Mouse (Mus musculus): Measurements from ENCODE around the gene Gm13290.
A peak's percentile ranks its signal among the peaks of the same experiment; 100 is the strongest.
"Not testable (repeated sequence)": the region's sequence is repeated elsewhere in the genome, so short reads cannot be mapped to it uniquely, and the experiment has no call there.

Gm13290 gene

DNA sequence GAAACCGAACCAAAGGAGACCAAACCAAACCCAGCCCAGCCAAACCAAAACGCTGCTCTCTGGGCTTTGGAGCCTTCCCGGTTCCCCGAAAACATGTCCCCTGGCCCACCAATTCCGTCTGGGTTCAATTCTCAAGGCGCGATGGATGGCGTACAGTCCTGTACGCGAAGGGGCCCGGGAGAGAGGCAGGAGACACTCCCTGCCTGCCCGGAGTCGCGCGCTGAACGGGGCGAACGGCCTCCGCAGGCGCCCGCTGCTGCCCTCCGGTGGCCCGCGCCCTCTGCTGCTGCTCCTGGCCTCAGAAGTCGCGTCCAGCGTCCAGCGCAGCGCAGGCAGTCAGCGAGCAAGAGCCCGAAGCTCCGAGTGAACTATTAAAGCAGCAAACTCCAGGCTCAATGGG lies at the start of gene Gm13290:
Gene Gm13290, plus strand, starts transcription at position 301 of the 400 bp plus-strand sequence.
- DNase-seq (ENCODE audit: low read depth, low spot score) = not testable (repeated sequence)

GRCm38 (mm10) chr4:88726727-88727126 lies 46.9 kb upstream of the Gm13290 start:
- DNase-seq (ENCODE audit: low read depth, low spot score) = no peak

DNA sequence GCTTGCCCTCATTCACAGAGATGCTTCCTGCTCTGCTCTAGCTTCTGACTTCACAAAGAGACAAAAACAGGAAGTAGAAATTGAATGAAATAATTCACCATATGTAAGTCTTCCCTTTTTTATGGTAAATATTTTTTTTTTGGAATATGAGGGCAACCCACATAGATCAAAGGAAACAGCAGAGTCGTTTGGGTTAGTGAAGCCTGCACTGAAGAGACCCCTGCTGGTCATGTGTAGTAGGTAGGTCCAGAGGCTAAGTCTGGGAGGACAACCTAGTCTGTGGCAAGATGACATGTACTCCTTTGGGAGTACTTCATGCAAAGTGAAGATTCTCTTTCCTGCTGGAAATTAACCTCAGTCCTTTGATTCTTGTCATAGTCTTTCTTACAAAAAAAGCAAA lies 46.3 kb upstream of the Gm13290 start:
- DNase-seq (ENCODE audit: low read depth, low spot score) = no peak

- DNase-seq (ENCODE audit: low read depth, low spot score) = peak; percentile 78
Observed at GRCm38 (mm10) chr4:88738480-88738879, 35.2 kb upstream of the Gm13290 start.

DNA sequence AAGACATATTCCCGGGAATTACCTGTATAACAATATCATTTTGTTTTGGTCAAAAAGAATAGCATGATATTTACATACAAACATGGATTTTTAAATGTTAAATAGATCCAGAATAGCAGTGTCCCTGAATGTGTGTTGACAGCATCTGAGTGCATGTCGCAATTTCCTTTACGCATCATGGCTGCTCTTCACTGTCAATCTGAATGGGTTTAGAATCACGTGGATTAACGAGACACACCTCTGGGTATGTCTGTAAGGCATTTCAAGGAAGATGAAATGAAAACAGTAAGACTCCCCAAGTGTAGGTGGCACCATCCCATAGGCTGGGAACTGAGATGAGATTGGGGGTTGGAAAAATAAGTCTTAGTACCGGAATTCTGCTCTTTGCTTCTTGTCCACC lies 34.6 kb upstream of the Gm13290 start:
- no peak for DNase-seq (ENCODE audit: low read depth, low spot score)

GRCm38 (mm10) chr4:88741426-88741825 lies 32.2 kb upstream of the Gm13290 start:
- no peak for DNase-seq (ENCODE audit: low read depth, low spot score)

DNA sequence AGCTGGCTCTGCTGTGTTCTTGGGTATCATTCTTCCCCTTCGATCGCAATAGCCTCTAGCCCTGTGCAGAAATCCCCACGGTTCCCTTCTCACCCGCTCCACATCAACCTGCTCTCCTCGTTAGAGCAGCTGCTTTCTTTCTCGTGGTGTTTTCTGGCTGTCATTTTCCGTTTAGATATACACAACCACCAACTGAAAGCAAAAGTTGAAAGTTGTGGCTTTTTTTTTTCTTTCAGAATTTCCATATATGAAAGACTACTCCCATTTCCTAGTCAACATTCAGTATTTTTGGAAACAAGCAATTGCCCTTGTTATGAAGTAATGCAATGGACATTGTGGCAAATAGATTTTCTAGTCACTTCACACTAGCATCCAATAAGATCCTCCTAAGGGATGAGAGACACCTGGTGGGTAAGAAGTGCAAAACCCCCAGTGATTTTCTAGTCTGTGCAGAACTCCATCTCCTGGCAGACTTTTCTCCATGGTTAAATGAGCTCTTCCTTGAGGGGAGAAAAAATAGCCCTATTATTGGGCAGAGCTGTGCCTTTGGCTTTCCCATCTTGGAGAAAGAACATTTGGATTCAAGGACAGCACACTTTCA lies 30.8 kb upstream of the Gm13290 start:
- DNase-seq (ENCODE audit: low read depth, low spot score) = no peak

- no peak for DNase-seq (ENCODE audit: low read depth, low spot score)
Observed at GRCm38 (mm10) chr4:88744207-88744606, 29.4 kb upstream of the Gm13290 start.

DNA sequence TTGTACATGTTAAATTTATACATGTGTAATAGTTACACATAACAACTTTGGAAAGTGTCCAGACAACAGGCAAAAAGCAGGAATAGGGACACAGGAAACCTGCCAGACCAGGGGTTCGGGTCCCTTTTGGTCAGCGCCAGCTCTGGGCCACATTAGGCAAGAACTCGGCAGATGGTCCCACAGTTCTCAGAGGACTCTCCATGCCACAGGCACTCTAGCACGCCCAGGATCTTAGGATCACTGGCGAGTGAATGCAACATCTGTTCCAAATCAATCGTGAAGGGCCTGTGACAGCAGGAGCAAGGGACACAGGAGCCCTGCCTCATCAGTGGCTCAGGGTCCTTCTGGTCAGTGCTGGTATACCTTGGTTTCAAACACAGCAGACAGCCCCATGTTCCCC lies 23.7 kb upstream of the Gm13290 start:
- no peak for DNase-seq (ENCODE audit: low read depth, low spot score)

DNA sequence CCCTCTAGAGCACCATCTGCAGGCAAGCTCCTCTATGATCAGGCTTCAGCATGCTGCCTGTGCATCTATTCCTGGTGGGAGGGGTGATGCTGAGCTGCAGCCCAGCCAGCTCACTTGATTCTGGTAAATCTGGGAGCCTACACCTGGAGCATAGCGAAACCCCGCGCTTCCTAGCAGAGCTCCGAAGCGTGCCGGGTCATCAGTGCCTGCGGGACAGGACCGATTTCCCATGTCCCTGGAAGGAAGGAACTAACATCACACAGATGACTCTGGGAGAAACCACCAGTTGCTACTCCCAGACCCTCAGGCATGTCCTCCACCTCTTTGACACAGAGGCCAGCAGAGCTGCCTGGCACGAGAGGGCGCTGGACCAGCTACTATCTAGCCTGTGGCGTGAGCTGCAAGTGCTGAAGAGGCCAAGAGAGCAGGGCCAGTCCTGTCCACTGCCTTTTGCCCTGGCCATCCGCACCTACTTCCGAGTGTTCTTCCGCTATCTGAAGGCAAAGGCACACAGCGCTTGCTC lies 18.8 kb upstream of the Gm13290 start, which contains the start of gene Gm13271:
Gene Gm13271, plus strand, starts transcription at position 51 of the 523 bp plus-strand sequence.
- not testable (repeated sequence) for DNase-seq (ENCODE audit: low read depth, low spot score)

GRCm38 (mm10) chr4:88756581-88757513 lies 16.8 kb upstream of the Gm13290 start:
- DNase-seq (ENCODE audit: low read depth, low spot score) = not testable (repeated sequence)

DNA sequence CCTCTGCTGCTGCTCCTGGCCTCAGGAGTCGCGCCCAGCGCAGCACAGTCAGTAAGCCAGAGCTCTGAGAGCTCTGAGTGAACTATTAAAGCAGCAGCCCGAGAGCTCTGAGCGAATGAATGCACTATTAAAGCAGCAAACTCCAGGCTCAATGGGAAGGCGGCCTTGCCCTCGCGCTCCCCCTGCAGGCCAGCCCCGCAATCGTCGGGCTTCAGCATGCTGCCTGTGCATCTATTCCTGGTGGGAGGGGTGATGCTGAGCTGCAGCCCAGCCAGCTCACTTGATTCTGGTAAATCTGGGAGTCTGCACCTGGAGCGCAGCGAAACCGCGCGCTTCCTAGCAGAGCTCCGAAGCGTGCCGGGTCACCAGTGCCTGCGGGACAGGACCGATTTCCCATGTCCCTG lies 16.0 kb upstream of the Gm13290 start:
- not testable (repeated sequence) for DNase-seq (ENCODE audit: low read depth, low spot score)

GRCm38 (mm10) chr4:88758751-88759150 lies 14.9 kb upstream of the Gm13290 start:
- not testable (repeated sequence) for DNase-seq (ENCODE audit: low read depth, low spot score)

- not testable (repeated sequence) for DNase-seq (ENCODE audit: low read depth, low spot score)
Observed at GRCm38 (mm10) chr4:88759610-88760268, 13.9 kb upstream of the Gm13290 start, which contains the start of gene Gm13283. Gm13283 (plus strand) TSS chr4:88760119.

- not testable (repeated sequence) for DNase-seq (ENCODE audit: low read depth, low spot score)
Observed at GRCm38 (mm10) chr4:88760431-88760830, 13.2 kb upstream of the Gm13290 start.

DNA sequence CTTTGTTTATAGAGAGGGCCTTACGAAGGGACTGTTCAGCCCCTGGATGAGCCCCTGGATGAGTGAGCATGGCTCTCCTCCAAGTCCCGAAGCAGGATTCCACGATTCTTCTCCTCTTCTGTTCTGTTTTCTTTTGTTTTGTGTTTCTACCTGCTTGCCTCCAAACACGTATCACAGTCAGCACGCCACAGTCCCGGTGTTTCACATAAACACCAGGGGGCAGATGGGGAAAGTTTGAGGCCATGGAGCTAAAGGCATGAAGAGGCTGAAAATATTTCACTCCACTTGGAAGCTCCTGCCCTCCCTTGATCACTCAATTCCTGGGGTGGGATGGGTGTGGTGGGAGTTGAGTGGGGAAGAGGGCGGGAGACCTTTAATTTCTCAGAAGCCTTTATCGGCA lies 11.9 kb upstream of the Gm13290 start:
- not testable (repeated sequence) for DNase-seq (ENCODE audit: low read depth, low spot score)

DNA sequence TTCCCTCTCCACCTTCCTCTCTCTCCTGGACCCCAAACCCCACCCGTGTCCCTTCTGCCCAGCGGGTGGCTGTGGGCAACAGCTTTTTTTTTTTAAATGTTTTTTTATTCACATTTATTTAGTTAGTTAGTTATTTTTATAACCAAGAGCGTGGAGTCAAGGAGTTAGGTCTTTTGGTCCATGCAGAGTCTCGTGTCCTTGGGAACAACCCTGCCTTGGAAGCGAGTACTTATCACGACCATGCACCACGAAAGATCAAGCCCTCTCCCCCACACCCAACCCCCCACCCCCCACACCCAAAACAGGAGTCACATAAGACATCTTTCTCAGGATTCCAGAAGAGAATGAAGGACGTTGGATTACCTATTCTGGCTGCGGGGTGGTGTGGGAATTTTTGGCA lies 11.3 kb upstream of the Gm13290 start:
- DNase-seq (ENCODE audit: low read depth, low spot score) = not testable (repeated sequence)

DNA sequence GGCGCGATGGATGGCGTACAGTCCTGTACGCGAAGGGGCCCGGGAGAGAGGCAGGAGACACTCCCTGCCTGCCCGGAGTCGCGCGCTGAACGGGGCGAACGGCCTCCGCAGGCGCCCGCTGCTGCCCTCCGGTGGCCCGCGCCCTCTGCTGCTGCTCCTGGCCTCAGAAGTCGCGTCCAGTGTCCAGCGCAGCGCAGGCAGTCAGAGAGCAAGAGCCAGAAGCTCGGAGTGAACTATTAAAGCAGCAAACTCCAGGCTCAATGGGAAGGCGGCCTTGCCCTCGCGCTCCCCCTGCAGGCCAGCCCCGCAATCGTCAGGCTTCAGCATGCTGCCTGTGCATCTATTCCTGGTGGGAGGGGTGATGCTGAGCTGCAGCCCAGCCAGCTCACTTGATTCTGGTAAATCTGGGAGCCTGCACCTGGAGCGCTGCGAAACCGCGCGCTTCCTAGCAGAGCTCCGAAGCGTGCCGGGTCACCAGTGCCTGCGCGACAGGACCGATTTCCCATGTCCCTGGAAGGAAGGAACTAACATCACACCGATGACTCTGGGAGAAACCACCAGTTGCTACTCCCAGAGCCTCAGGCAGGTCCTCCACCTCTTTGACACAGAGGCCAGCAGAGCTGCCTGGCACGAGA lies 10.1 kb upstream of the Gm13290 start:
- DNase-seq (ENCODE audit: low read depth, low spot score) = not testable (repeated sequence)

GRCm38 (mm10) chr4:88776622-88777021 lies 3.0 kb downstream of the Gm13290 start, which contains the start of gene Gm13289:
Gm13289 (plus strand) TSS chr4:88776922.
- not testable (repeated sequence) for DNase-seq (ENCODE audit: low read depth, low spot score)

GRCm38 (mm10) chr4:88779550-88779949 lies 5.9 kb downstream of the Gm13290 start, which contains the start of gene Gm13272:
Gm13272 (plus strand) TSS chr4:88779850.
- DNase-seq (ENCODE audit: low read depth, low spot score) = not testable (repeated sequence)

- not testable (repeated sequence) for DNase-seq (ENCODE audit: low read depth, low spot score)
Observed at GRCm38 (mm10) chr4:88780320-88780719, 6.7 kb downstream of the Gm13290 start.

Data from ZHBTc4 (cell line).